Mouse (Mus musculus): ENCODE results near the gene Chst11. TPM values are rescaled to one million over a fixed set of nuclear protein-coding genes. Genes with fewer than 3 reads are reported as not detected.

Gene Chst11
- polyA plus RNA-seq, 1 experiment from 2014 or later: 4.5 TPM

- 45% methylated on average over 12 of the region's 12 CpGs for WGBS
- no peaks in the 10 kb centered on the region for H3K27me3 ChIP-seq (ENCODE audit: control insufficient read depth, insufficient read depth, low read length)
- no peaks in the 10 kb centered on the region for H3K36me3 ChIP-seq (ENCODE audit: control insufficient read depth, insufficient read depth, low read length)
- peak; percentile 81 for DNase-seq
- peak; percentile 64 for ATAC-seq (ENCODE audit: low FRiP score, low TSS enrichment)
- H3K9me3 ChIP-seq (ENCODE audit: control insufficient read depth, low read length): no peaks in the 10 kb centered on the region
- H3K4me2 ChIP-seq (ENCODE audit: low read length): peak overlapping the region; percentile 24
- no peak overlapping the region for H3K4me3 ChIP-seq (replicated peaks; ENCODE audit: low read depth, low read length)
- peaks cover 12% of the 10 kb centered on the region for H3K4me1 ChIP-seq (ENCODE audit: control insufficient read depth, insufficient read depth, low read length)
- H3K27ac ChIP-seq (replicated peaks; ENCODE audit: low read depth, low read length): peak overlapping the region; percentile 79
- peak overlapping the region; percentile 9; the same call in 1 of the 2 replicates for H3K9ac ChIP-seq (replicated peaks; ENCODE audit: low read length)
These were observed 64.0 kb downstream of the Chst11 start for GRCm38 (mm10) chr10:83049174-83049780.

GRCm38 (mm10) chr10:83053886-83054550, 68.7 kb downstream of the Chst11 start:
- Histone ChIP-seq H3K36me3 (ENCODE audit: control insufficient read depth, insufficient read depth, low read length) (no peaks in the 10 kb centered on the region), H3K4me1 (ENCODE audit: control insufficient read depth, insufficient read depth, low read length) (peaks cover 10% of the 10 kb centered on the region), H3K27me3 (ENCODE audit: control insufficient read depth, insufficient read depth, low read length) (no peaks in the 10 kb centered on the region), H3K4me2 (ENCODE audit: low read length) (no peak overlapping the region), H3K9me3 (ENCODE audit: control insufficient read depth, low read length) (no peaks in the 10 kb centered on the region), H3K9ac (replicated peaks; ENCODE audit: low read length) (no peak overlapping the region), H3K27ac (replicated peaks; ENCODE audit: low read depth, low read length) (no peak overlapping the region), H3K4me3 (replicated peaks; ENCODE audit: low read depth, low read length) (no peak overlapping the region)
- no peak for DNase-seq
- WGBS: 84% methylated on average over 10 of the region's 10 CpGs
- no peak for ATAC-seq (ENCODE audit: low FRiP score, low TSS enrichment)

GRCm38 (mm10) chr10:83056291-83056690, 71.0 kb downstream of the Chst11 start:
- Histone ChIP-seq H3K4me2 (ENCODE audit: low read length) (no peak overlapping the region), H3K9me3 (ENCODE audit: control insufficient read depth, low read length) (no peaks in the 10 kb centered on the region), H3K9ac (replicated peaks; ENCODE audit: low read length) (no peak overlapping the region), H3K27ac (replicated peaks; ENCODE audit: low read depth, low read length) (no peak overlapping the region), H3K4me3 (replicated peaks; ENCODE audit: low read depth, low read length) (no peak overlapping the region), H3K27me3 (ENCODE audit: control insufficient read depth, insufficient read depth, low read length) (no peaks in the 10 kb centered on the region), H3K36me3 (ENCODE audit: control insufficient read depth, insufficient read depth, low read length) (no peaks in the 10 kb centered on the region), H3K4me1 (ENCODE audit: control insufficient read depth, insufficient read depth, low read length) (no peaks in the 10 kb centered on the region; the same call in none of the 2 replicates)
- no peak for DNase-seq
- no peak for ATAC-seq (ENCODE audit: low FRiP score, low TSS enrichment)
- WGBS: 78% methylated on average over 7 of the region's 7 CpGs

- Histone ChIP-seq H3K36me3 (ENCODE audit: control insufficient read depth, insufficient read depth, low read length) (no peaks in the 10 kb centered on the region), H3K9me3 (ENCODE audit: control insufficient read depth, low read length) (no peaks in the 10 kb centered on the region), H3K27ac (replicated peaks; ENCODE audit: low read depth, low read length) (no peak overlapping the region), H3K9ac (replicated peaks; ENCODE audit: low read length) (no peak overlapping the region), H3K4me1 (ENCODE audit: control insufficient read depth, insufficient read depth, low read length) (no peaks in the 10 kb centered on the region; the same call in none of the 2 replicates), H3K4me3 (replicated peaks; ENCODE audit: low read depth, low read length) (no peak overlapping the region), H3K27me3 (ENCODE audit: control insufficient read depth, insufficient read depth, low read length) (no peaks in the 10 kb centered on the region), H3K4me2 (ENCODE audit: low read length) (no peak overlapping the region)
- DNase-seq (no peak), ATAC-seq (ENCODE audit: low FRiP score, low TSS enrichment) (no peak)
- 85% methylated on average over 4 of the region's 4 CpGs for WGBS
These were observed 71.6 kb downstream of the Chst11 start for GRCm38 (mm10) chr10:83056866-83057265.

GRCm38 (mm10) chr10:83060066-83060782, 74.9 kb downstream of the Chst11 start:
- no peak overlapping the region for H3K9ac ChIP-seq (replicated peaks; ENCODE audit: low read length)
- no peaks in the 10 kb centered on the region for H3K36me3 ChIP-seq (ENCODE audit: control insufficient read depth, insufficient read depth, low read length)
- peak overlapping the region; percentile 26; the same call in 1 of the 2 replicates for H3K27ac ChIP-seq (replicated peaks; ENCODE audit: low read depth, low read length)
- WGBS: 42% methylated on average over 12 of the region's 12 CpGs
- no peak overlapping the region for H3K4me3 ChIP-seq (replicated peaks; ENCODE audit: low read depth, low read length)
- no peaks in the 10 kb centered on the region for H3K27me3 ChIP-seq (ENCODE audit: control insufficient read depth, insufficient read depth, low read length)
- H3K9me3 ChIP-seq (ENCODE audit: control insufficient read depth, low read length): no peaks in the 10 kb centered on the region
- H3K4me1 ChIP-seq (ENCODE audit: control insufficient read depth, insufficient read depth, low read length): no peaks in the 10 kb centered on the region; the same call in none of the 2 replicates
- no peak for DNase-seq
- no peak overlapping the region for H3K4me2 ChIP-seq (ENCODE audit: low read length)
- ATAC-seq (ENCODE audit: low FRiP score, low TSS enrichment): no peak

DNA sequence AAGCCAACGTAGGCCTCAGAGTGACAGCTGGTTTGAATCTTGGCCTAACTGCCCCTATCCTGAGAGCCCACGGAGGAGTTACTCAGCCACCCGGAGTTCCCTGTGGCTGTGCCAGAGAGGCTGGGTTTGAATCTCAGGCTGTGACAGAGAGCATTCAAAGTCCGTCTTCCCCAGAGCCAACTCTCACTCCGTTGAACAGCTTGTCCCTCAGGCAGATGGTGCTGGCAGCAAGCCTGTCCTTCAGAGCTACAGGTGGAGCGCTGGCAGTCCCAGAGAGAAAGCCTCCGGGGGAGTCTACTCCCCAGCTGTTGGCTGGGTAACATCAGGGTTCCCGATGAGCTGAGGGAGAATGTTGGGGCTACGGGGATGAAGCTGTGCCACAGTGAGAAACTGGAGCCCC, 77.0 kb downstream of the Chst11 start:
- Histone ChIP-seq H3K4me1 (ENCODE audit: control insufficient read depth, insufficient read depth, low read length) (no peaks in the 10 kb centered on the region; the same call in none of the 2 replicates), H3K9ac (replicated peaks; ENCODE audit: low read length) (no peak overlapping the region), H3K27me3 (ENCODE audit: control insufficient read depth, insufficient read depth, low read length) (no peaks in the 10 kb centered on the region), H3K4me2 (ENCODE audit: low read length) (no peak overlapping the region), H3K4me3 (replicated peaks; ENCODE audit: low read depth, low read length) (no peak overlapping the region), H3K27ac (replicated peaks; ENCODE audit: low read depth, low read length) (no peak overlapping the region), H3K36me3 (ENCODE audit: control insufficient read depth, insufficient read depth, low read length) (no peaks in the 10 kb centered on the region), H3K9me3 (ENCODE audit: control insufficient read depth, low read length) (no peaks in the 10 kb centered on the region)
- WGBS: 77% methylated on average over 9 of the region's 9 CpGs
- ATAC-seq (ENCODE audit: low FRiP score, low TSS enrichment) (no peak), DNase-seq (peak; percentile 31)

DNA sequence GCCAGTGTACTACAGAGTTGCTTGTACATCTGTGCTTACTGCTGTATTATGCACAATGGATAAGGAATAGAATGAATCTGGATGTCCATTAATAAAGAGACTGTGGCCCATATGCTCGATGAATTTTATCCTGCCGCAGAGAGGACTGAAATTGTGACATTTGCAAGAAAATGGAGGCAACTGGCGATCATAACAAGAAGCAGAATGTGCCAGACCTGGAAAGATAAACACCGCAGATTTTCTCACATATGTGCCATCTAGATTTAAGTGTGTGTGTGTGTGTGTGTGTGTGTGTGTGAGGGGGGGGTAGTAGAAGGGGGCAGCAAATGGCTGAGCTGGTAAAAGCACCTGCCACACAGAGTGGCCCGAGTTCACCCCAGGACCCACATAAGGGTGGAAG, 79.5 kb downstream of the Chst11 start:
- Histone ChIP-seq H3K27ac (replicated peaks; ENCODE audit: low read depth, low read length) (no peak overlapping the region), H3K9ac (replicated peaks; ENCODE audit: low read length) (no peak overlapping the region), H3K27me3 (ENCODE audit: control insufficient read depth, insufficient read depth, low read length) (no peaks in the 10 kb centered on the region), H3K4me2 (ENCODE audit: low read length) (no peak overlapping the region), H3K4me1 (ENCODE audit: control insufficient read depth, insufficient read depth, low read length) (peaks cover 1% of the 10 kb centered on the region; the same call in 1 of the 2 replicates), H3K9me3 (ENCODE audit: control insufficient read depth, low read length) (no peaks in the 10 kb centered on the region), H3K36me3 (ENCODE audit: control insufficient read depth, insufficient read depth, low read length) (no peaks in the 10 kb centered on the region), H3K4me3 (replicated peaks; ENCODE audit: low read depth, low read length) (no peak overlapping the region)
- ATAC-seq (ENCODE audit: low FRiP score, low TSS enrichment) (no peak), DNase-seq (no peak)
- 93% methylated on average over 5 of the region's 5 CpGs for WGBS

GRCm38 (mm10) chr10:83066159-83066558, 80.9 kb downstream of the Chst11 start:
- H3K27me3 ChIP-seq (ENCODE audit: control insufficient read depth, insufficient read depth, low read length): no peaks in the 10 kb centered on the region
- H3K9ac ChIP-seq (replicated peaks; ENCODE audit: low read length): no peak overlapping the region
- H3K27ac ChIP-seq (replicated peaks; ENCODE audit: low read depth, low read length): no peak overlapping the region
- H3K36me3 ChIP-seq (ENCODE audit: control insufficient read depth, insufficient read depth, low read length): no peaks in the 10 kb centered on the region
- H3K4me1 ChIP-seq (ENCODE audit: control insufficient read depth, insufficient read depth, low read length): peaks cover 3% of the 10 kb centered on the region; the same call in 1 of the 2 replicates
- H3K9me3 ChIP-seq (ENCODE audit: control insufficient read depth, low read length): no peaks in the 10 kb centered on the region
- no peak overlapping the region for H3K4me3 ChIP-seq (replicated peaks; ENCODE audit: low read depth, low read length)
- no peak for DNase-seq
- H3K4me2 ChIP-seq (ENCODE audit: low read length): no peak overlapping the region
- ATAC-seq (ENCODE audit: low FRiP score, low TSS enrichment): no peak
- 79% methylated on average over 6 of the region's 6 CpGs for WGBS
